Mouse (Mus musculus) small intestine, adult 2 months (tissue): ENCODE measurements around the gene Vmn1r21.

ENCODE experiments used
- CTCF ChIP-seq: fragments of 200-500 bp; IDR thresholded peaks from 2 replicates; pipeline ENCODE4 v1.5.1; 2012; ENCODE audit warnings: low read depth, mild to moderate bottlenecking, control low read depth, inconsistent platforms, low read length, moderate library complexity, mixed read lengths; ENCODE audit not compliant: insufficient replicate concordance, insufficient read length; ENCODE audit errors: extremely low read depth
- POLR2A ChIP-seq: fragments of 200-500 bp; IDR thresholded peaks from 2 replicates; pipeline ENCODE4 v1.6.1; 2012; ENCODE audit warnings: low read depth, mild to moderate bottlenecking, control low read depth, inconsistent platforms, low read length, moderate library complexity

DNA sequence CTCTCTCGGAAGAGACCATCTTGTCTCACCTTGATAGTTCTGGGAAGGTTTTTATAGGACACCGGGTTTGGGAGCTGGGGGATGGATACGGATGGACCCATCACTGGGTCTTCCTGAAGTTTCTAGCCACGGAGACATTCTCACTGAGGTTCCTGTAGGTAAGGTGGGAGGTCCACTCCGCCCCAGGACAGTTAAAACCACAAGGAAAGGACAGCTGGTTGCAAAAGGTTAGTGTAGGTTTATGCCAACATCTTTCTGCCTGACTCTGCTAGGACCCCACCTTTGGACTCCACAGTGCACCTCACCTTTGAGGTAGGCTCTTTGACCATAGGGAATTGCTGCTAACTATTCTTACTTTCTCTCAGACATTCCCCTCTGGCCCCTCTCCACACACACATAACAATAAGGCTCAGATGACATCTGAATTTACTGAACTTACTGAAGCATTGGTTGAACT is 24.9 kb downstream of the Vmn1r21 start:
- TF ChIP-seq CTCF (no peak), POLR2A (no peak)
